Mouse (Mus musculus): ENCODE results near the gene Vangl2. TPM values are rescaled to one million over a fixed set of nuclear protein-coding genes. Genes with fewer than 3 reads are reported as not detected.

Vangl2 gene
- total RNA-seq, 2 experiments from 2014 or later, result 1.1 to 3.3 TPM

DNA sequence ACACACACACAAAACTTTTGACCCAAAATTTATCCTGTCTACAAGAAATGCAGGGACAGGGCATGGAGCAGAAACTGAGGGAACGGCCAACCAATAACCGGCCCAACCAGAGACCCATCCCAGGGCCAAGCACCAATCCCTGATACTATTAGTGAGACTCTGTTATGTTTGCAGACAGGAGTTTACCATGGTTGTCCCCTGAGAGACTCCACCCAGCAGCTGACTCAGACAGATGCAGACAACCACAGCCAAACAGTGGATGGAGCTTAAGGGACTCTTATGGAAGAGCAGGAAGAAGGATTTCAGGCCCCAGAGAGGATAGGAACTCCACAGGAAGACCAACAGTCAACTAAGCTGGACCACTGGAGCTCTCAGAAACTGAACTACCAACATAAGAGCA, 1.7 kb upstream of the Vangl2 start:
- no peak for ATAC-seq (replicated peaks; ENCODE audit: poor library complexity)

DNA sequence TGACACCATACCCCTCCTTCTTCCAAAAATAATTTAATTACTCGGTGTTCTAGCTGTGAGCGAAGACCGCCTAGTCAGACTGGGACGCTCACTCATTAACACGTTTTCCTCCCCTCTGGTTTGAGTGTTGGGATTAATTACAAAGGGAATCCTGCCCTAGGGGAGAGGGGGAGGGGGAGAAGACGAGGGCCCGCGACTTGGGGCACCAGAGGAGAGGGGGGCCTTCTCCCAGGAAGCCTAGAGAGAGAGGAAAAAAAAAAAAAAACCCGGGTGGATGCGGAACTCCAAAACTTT, 488 bp downstream of the Vangl2 start:
- ATAC-seq (replicated peaks; ENCODE audit: poor library complexity), result no peak

DNA sequence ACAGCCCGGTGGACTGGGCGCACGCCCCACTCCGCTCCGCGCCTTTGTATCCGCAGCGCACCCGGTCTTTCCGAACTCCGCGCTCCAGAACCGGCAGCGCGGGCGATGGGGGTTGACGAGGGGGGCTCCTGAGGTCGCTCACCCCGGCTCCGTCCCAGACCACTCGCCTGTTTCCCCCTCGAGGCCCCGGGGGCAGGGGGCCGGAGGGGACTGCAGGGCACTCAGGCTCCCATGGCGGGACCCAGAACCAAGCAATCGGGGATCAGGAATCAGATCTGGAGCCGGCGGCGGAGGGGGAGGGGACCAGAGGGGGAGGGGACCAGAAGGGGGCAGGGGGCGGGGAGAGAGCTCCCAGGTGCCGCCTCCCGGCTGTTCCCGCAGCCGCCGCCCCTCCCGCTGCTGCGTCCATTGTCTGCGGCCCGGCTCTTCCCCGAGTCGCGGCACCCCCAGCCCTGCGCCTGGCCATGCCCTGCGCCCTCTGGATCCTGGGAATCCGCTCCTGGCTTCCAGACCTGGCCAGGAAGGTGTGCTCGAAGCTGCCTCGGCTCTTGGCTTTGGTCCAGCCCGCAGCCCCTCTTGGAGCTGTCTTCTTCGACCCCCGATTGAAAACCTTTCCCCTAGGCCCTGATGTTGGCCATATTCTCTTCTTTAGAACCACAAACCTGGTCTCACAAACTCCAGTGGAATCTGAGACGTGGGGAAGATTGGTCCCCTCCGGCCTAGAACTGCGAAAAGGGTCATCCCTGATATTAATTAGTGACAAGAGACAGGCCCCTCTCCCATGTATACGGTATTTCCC, 1.0 kb downstream of the Vangl2 start:
- ATAC-seq (replicated peaks; ENCODE audit: poor library complexity), result peak; percentile 96

DNA sequence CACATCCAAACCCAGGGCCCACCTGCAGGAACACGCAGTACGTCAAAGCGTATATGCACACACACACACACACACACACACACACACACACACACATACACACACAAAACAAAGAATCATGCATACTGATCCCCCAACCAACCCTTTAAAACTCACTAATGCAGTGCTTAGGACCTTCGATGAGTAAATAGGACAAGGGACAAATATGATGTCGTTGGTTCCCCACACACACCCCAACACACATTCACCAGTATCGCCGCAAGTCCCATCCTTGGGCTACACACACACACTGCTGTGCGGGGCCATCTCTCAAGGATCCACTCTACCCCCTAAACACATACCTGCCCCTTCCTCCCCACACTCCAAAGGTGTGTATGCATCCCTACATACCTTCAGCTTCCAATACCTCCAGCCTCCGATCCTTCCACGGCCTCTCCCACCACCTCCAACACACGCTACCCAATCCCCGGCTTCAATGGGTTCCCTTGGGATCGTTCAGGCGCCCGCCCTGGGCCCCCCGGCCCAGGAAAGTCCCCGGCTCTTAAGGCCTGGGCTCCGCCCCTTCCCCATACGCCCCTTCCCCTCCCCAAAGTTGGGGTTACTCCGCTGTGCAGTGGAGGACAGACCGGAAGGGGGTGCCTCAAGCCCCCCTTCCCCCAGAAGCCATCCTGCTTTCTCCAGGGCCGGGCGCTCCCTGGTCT, 1.9 kb downstream of the Vangl2 start:
- ATAC-seq (replicated peaks; ENCODE audit: poor library complexity), result peak; percentile 40

DNA sequence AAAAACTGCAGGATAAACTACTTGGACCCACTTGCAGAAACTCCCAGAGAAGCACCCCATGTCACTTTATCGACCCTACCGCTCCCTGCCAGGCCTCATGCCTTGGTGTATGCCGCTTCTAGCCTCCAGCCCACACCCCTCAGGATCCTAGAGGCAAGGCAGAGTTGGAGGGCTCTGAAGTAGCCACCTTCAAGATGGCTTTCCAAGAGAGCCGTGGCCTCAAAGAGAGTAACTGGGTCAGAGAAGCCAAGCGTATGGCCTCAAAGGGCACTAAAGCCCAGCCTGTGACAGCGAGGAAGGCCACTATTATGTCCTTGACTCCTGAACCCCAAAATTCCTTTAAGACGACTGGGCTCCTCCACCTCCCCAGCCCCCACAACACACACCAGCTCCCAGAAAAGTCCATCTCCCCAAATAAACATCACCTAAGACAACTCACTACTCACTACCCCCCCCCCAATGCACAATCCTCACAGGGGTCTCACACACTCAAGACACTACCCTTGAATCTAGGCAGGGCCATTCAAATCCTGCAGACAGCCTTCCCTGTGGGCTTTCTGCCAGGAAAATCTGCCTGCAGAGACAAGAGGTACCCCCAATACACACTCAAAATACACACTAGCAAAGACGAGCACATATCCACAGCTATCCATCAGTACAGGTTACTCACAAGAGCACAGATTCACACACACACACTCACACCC, 2.9 kb downstream of the Vangl2 start:
- ATAC-seq (replicated peaks; ENCODE audit: poor library complexity), result no peak

DNA sequence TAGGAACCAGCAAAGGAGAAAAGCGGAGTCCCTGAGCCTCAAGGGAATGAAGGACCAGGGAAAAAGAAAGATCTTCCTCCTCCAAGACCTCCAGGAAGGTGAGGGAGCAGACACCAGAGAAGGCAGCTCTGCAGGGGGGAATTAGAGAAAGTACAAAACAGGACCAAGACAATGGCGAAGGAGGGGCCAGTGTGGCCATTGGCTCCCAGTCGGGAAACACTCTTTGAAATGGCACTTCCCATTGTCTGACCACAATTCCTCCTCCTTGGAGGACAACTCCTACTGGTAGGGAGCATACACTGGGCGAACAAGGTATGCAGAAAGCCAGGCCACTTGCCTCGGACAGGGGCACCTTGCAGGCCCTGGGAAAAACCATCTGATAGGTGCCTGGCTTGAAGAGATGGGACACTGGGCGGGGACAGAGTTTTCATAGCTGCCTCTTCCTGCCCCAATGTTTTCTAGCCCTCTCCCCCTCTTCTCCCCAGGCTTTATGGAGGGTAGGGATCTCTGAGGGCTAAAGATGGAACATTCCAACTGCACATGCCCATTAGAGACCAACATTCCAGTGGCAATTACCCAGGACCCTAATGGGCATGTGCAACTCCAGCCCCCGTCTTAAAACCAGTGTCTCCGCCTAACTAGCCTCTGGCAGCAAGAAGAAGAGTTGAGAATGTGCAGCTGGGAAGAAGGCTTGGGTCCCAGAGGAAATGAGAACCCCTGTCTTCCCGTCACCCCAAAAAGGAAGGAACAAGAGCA, 3.9 kb downstream of the Vangl2 start:
- ATAC-seq (replicated peaks; ENCODE audit: poor library complexity), result no peak

DNA sequence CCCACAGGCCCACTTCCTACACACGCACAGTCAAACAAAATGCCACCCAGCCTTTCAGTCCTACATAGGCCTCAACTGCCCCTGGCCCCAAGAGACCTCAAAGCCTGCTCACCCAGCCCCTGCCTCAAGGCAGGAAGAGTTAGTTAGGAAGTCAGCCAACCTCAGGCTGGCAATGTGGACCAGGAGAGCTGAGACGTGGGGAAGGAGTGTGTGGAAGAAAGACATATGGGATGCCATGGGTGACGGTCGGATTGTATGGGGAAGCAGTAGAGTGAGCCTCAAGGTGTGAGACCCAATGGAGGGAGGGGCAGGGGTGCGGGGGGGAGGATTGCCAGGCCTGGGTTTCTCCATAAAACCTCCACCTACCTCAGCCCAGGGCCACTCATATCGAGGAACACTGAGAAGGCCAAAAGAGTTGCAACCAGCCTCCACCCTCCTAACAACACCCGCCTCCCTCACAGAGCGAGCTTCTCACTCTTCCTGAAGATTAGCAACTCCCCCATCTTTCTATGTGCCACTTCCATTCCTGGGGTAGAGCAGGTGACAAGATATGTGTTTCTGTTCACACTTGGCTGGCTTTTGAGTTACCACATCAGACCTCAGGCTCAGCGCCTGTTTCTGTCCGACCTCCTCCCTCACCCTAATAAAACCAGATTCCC, 8.3 kb downstream of the Vangl2 start:
- ATAC-seq (replicated peaks; ENCODE audit: poor library complexity), result no peak

DNA sequence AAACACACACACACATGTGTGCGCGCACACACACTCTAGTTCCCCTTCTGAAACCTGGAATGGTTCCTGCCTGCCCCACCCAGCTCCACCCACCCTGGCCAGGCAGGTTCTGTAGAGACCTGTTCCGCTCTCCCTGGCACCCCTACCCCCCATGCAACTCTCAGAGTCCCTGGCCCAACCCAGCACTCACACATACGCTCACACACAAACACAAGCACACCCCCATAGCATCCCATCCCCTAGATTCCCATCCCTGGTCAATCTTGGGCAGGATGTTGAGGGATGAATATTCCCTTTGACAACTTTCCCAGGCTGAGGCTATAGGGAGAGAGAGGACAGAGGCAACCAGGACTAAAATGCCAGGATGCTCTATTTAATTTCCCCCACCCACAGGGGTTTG, 8.9 kb downstream of the Vangl2 start:
- no peak for ATAC-seq (replicated peaks; ENCODE audit: poor library complexity)

DNA sequence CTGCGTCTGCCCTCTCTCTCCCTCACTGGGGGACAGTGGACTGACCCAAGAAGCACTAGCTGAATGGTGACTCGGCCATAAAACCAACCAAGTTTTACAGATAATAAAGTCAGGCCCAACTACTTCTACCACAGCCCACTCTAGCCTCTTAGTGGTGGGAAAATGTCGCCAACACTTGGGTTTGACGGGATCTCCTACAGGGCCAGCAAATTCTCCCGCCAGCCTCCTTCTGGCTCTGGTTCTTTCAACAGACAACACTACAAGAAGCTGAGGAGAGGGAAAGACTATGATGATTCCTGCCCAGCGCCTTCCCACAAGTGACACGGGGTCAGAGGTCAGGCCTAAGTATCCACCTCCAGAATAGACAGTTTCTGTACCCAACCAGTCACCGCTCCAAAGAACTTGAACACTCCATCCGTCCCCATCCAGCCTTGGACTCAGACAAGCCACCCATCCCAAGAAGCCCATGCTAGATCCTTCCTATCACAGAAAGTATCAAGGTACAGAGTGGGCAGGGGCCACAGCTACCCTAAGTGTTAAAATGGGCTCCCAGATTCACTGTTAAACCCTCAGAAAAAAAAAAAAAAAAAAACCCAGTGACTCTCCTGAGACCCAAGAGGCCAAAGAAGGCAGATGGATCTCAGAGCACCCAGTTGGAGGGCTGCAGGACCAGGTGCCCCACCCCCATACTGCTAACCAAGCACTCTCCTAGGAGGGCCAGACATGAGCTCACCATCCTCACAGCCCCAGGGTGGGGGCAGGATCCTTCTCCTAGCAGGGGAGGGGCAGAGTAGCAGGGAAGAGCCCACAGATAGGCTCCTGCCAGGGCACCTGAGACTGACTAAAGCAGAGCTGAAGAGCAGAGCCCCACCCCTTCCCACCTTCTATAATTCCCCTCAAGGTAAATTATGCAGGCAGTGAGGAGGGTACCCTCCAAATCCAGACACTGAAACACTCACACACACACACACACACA, 9.6 kb downstream of the Vangl2 start:
- no peak for ATAC-seq (replicated peaks; ENCODE audit: poor library complexity)

DNA sequence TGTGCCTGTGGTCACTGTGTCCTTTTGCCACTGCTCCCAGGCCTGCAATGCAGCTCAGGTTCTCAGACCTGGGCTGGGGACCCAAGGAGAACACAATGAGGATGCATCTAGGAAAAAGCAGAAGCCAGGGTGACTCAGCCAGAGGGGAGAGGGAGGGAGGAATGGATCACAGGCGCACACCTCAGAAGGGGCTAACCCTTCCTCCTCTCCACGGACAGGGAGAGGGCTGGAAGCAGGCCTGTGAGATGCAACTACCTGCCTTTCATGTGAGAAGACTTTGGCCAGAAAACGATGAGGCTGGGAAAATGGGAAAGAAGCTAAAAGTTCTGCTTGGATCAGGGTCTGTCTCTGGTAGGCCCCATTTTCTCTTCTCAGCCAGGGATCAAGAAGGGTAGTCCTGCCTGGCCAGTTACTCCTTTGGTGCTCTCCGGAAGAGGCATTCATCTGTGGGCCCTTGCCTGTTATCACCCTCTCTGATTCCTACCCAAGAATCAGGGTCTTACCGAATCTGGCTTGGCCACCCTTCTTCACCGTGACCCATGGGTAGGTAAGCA, 10.7 kb downstream of the Vangl2 start:
- peak; percentile 57; the same call in 1 of the 2 replicates for ATAC-seq (replicated peaks; ENCODE audit: poor library complexity)

DNA sequence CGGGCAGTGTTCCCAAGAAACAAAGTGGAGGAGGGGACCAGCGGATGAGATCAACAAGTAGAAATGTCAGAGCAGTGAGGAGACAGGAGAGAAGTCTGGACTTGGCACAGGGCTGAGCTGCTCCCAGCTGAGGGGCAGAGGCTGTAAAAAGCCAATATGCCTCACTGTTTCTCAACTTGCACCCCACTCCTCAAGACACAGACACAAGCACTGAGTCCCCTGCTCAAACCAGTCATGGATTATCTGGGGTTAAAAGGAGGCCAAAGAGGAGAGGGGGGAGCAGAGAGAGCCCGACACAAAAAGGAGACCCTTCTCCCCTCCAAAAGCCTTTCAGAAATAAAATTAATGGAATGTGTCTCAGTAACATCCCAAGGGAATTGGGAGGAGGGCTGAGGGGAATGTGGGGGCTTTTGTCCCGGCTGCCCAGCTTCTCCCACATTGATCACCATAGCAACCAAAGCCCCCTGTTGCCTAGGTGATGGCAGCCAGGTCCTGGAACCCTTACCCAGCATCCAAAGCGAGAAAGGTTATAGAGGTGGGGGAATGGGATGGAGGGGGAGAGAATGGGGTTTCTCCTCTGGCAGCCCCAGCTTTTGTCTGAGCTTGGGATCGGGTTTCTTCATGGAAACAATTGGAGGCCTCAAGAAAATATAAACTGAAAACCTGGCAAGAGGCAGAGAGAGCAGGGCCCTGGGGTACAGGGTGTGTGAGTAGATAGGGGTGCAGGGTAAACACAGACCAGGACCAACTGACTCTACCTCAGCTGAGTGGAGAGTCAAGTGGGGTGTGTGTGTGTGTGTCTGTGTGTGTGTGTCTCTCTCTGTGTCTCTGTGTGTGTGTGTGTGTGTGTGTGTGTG, 11.4 kb downstream of the Vangl2 start:
- no peak for ATAC-seq (replicated peaks; ENCODE audit: poor library complexity)

DNA sequence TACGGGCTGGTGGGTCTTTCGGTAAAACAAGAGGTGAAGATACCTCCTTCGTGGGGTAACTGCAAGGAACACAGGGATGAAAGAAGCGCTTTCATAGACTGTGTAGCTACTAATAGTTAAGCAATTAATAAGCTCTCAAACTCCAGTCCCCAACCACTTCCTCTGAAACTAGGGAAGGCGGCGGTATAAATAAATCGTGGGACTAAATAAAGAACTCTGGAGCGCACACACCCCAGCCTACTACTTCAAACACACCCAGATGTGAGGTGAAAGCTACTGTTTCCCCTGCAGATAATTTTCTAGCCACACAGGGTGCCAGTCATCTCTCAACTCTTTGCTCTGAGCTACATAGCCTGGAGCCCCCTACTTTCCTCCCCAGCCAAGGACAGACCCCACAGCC, 12.2 kb downstream of the Vangl2 start:
- peak; percentile 47; the same call in 1 of the 2 replicates for ATAC-seq (replicated peaks; ENCODE audit: poor library complexity)

DNA sequence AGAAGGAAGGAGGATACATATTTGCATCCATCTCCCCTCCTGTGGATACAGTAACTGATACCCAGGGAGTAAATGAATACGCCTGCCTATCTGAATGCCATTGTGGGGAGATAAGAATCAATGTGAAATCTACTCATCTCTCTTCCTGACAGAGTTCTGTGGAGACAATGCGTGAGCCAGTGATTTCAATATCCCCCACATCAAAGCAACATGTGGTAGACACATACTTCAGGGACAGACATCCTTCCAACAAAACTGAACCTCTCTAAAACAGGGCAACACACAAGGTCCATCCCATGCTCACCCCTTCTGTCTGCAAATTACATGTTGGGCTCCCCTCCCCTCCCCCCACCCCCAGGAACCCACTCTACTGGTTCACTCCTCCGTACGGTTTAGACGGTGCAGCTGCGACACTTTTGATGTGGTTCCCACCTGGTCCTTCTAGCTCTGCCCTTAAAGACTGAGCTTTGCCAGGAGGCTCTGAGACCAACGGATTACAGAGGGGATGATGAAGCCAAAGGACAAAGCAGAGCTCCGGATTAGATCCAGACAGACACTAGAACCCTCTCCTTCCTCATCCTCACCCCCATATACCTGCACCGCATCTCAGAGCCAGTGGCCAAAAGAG, 12.8 kb downstream of the Vangl2 start:
- ATAC-seq (replicated peaks; ENCODE audit: poor library complexity), result no peak

DNA sequence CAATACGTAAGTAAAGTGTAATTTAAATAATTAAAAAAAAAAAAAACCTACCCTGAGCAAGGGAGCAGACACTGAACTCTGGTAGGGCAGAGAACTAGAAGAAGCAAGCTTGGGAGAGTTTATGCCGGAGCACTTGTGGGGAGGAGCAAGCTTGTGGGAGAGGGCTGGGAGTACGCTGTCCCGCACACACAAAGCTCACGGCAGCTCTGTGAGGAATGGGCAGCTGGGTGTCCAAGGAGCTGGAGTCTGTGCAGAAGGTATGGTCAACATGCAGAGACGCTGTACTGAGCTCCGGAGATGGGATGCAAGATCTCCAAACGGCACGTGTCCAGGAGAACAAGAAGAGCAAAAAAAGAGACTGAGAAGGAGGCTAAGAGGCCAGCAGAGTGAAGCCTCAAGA, 13.5 kb downstream of the Vangl2 start:
- ATAC-seq (replicated peaks; ENCODE audit: poor library complexity), result no peak

DNA sequence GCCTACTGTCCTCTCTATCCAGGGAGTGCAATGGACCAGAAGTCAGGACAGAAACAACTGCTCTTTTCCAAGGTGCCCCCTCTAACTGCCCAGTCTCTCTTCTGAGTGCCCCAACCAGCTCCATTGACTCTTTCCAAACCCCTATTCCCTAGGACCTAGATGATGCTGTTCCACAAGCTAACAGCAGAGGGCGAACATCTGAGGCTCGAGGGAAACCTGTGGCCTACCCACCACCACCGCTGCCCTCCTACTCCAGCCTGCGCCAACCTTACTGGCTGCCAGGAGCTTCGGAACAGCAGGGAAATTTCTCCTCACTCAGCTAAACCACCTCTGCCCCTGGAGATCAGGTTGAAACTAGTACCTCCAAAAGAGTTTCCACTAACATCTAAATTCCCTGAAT, 16.2 kb downstream of the Vangl2 start:
- ATAC-seq (replicated peaks; ENCODE audit: poor library complexity), result peak; percentile 94

DNA sequence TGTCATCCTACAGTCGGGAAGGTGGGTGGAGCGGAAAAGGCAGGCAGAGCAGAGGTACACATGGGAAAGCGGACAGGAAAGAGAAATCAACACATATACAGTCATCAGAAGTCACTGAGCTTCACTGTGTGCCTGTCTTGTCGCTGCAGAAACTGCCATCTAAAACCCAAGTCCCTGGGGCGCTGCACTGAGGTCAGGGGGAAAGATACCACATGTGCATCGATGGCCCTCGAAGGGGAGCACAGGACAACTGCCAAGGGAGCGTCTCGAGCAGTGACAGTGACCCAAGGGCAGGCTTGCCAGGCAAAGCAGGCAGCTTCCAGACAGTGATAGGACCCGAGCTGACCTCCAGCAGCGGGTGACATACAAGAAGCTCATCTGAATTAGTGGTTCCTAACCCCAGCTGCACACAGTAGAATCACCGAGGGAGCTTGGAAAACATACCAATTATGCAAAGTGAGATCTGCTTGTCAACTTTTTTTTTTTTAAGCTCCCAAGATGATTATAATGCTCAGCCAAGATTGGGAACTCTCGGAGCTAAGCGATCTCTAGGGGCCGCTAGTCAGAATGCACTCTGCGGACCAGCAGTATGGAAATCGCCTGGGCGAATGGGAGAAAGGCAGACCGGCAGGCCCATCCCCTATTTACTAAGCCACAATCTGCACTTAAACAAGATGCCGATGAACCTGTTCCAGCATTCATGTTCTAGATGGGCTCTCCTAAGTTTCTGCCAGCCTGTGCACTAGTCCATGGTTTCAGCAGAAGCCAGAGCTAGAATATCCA, 18.0 kb downstream of the Vangl2 start:
- no peak for ATAC-seq (replicated peaks; ENCODE audit: poor library complexity)

DNA sequence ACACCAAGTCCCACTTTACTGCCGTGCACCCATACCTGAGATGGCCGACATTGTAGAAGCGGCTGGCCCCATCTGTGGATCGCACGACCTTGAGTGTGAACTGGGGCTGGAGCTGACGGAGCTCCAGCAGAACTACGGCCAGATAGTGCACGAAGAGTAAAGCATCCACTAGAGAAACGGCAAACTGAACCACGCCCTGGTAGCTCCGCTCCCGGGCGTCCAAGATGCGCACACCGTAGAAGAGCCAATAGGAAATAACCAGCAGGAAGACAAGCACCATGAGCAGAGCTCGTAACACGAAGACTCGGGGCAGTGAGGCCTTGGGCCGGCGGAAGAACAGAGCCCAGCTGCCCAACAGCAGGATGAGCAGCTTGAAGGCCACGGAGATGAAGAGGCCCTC, 18.8 kb downstream of the Vangl2 start:
- no peak for ATAC-seq (replicated peaks; ENCODE audit: poor library complexity)
